Mouse (Mus musculus): ENCODE measurements around the gene Phldb1. TPM values are rescaled to one million over a fixed set of nuclear protein-coding genes. Genes with fewer than 3 reads are reported as not detected.
A peak's percentile ranks its signal among the peaks of the same experiment; 100 is the strongest.

The Phldb1 gene
- polyA plus RNA-seq, 1 experiment from 2014 or later = 32.8 TPM

- no peaks in the 10 kb centered on the region for H3K36me3 ChIP-seq (ENCODE audit: control insufficient read depth, insufficient read depth, low read length)
- H3K27ac ChIP-seq (ENCODE audit: low read depth, low read length) = no peak overlapping the region
- DNase-seq (ENCODE audit: low spot score, missing footprints) (no peak), ATAC-seq (ENCODE audit: low FRiP score) (no peak)
- no peak overlapping the region for H3K4me3 ChIP-seq (ENCODE audit: low read depth, low read length)
- H3K4me2 ChIP-seq = peak overlapping the region; percentile 84
- H3K9me3 ChIP-seq (ENCODE audit: control insufficient read depth, low read length) = no peaks in the 10 kb centered on the region
- H3K9ac ChIP-seq (ENCODE audit: low read length) = no peak overlapping the region
- WGBS = 90% methylated on average over 3 of the region's 3 CpGs
- peaks cover 47% of the 10 kb centered on the region for H3K4me1 ChIP-seq (ENCODE audit: control insufficient read depth, insufficient read depth, low read length)
- H3K27me3 ChIP-seq (ENCODE audit: control insufficient read depth, insufficient read depth, low read length) = no peaks in the 10 kb centered on the region
Observed at GRCm38 (mm10) chr9:44721877-44722186, 13.2 kb downstream of the Phldb1 start.

GRCm38 (mm10) chr9:44721154-44721876 lies 13.7 kb downstream of the Phldb1 start:
- Histone ChIP-seq H3K4me3 (ENCODE audit: low read depth, low read length) (peak overlapping the region; percentile 80), H3K9me3 (ENCODE audit: control insufficient read depth, low read length) (no peaks in the 10 kb centered on the region), H3K4me1 (ENCODE audit: control insufficient read depth, insufficient read depth, low read length) (peaks cover 42% of the 10 kb centered on the region), H3K27ac (ENCODE audit: low read depth, low read length) (peak overlapping the region; percentile 58), H3K4me2 (peak overlapping the region; percentile 84), H3K36me3 (ENCODE audit: control insufficient read depth, insufficient read depth, low read length) (0 out of 2 replicates have a peak, but pooled peaks cover 4% of the 10 kb centered on the region), H3K9ac (ENCODE audit: low read length) (peak overlapping the region; percentile 92), H3K27me3 (ENCODE audit: control insufficient read depth, insufficient read depth, low read length) (no peaks in the 10 kb centered on the region)
- DNase-seq (ENCODE audit: low spot score, missing footprints) (peak; percentile 97), ATAC-seq (ENCODE audit: low FRiP score) (peak; percentile 91)
- WGBS = 2% methylated on average over 40 of the region's 40 CpGs

GRCm38 (mm10) chr9:44720358-44721153 lies 14.4 kb downstream of the Phldb1 start:
- H3K4me2 ChIP-seq = peak overlapping the region; percentile 84
- H3K4me3 ChIP-seq (ENCODE audit: low read depth, low read length) = peak overlapping the region; percentile 80
- peak; percentile 36 for ATAC-seq (ENCODE audit: low FRiP score)
- no peaks in the 10 kb centered on the region for H3K9me3 ChIP-seq (ENCODE audit: control insufficient read depth, low read length)
- peaks cover 37% of the 10 kb centered on the region for H3K4me1 ChIP-seq (ENCODE audit: control insufficient read depth, insufficient read depth, low read length)
- H3K27me3 ChIP-seq (ENCODE audit: control insufficient read depth, insufficient read depth, low read length) = no peaks in the 10 kb centered on the region
- peak overlapping the region; percentile 58 for H3K27ac ChIP-seq (ENCODE audit: low read depth, low read length)
- no peak for DNase-seq (ENCODE audit: low spot score, missing footprints)
- peaks cover 10% of the 10 kb centered on the region; the same call in 1 of the 2 replicates for H3K36me3 ChIP-seq (ENCODE audit: control insufficient read depth, insufficient read depth, low read length)
- 26% methylated on average over 9 of the region's 9 CpGs for WGBS
- H3K9ac ChIP-seq (ENCODE audit: low read length) = peak overlapping the region; percentile 92

- Histone ChIP-seq H3K36me3 (ENCODE audit: control insufficient read depth, insufficient read depth, low read length) (peaks cover 13% of the 10 kb centered on the region; the same call in 1 of the 2 replicates), H3K4me2 (peak overlapping the region; percentile 84), H3K27me3 (ENCODE audit: control insufficient read depth, insufficient read depth, low read length) (no peaks in the 10 kb centered on the region), H3K27ac (ENCODE audit: low read depth, low read length) (no peak overlapping the region), H3K4me3 (ENCODE audit: low read depth, low read length) (peak overlapping the region; percentile 80), H3K9ac (ENCODE audit: low read length) (peak overlapping the region; percentile 92), H3K9me3 (ENCODE audit: control insufficient read depth, low read length) (no peaks in the 10 kb centered on the region), H3K4me1 (ENCODE audit: control insufficient read depth, insufficient read depth, low read length) (peaks cover 29% of the 10 kb centered on the region)
- no peak for ATAC-seq (ENCODE audit: low FRiP score)
- no peak for DNase-seq (ENCODE audit: low spot score, missing footprints)
- 87% methylated on average over 8 of the region's 8 CpGs for WGBS
Observed at GRCm38 (mm10) chr9:44719632-44720357, 15.2 kb downstream of the Phldb1 start.

- Histone ChIP-seq H3K4me3 (ENCODE audit: low read depth, low read length) (no peak overlapping the region), H3K9ac (ENCODE audit: low read length) (no peak overlapping the region), H3K27me3 (ENCODE audit: control insufficient read depth, insufficient read depth, low read length) (no peaks in the 10 kb centered on the region), H3K27ac (ENCODE audit: low read depth, low read length) (no peak overlapping the region), H3K4me2 (no peak overlapping the region), H3K36me3 (ENCODE audit: control insufficient read depth, insufficient read depth, low read length) (peaks cover 15% of the 10 kb centered on the region; the same call in 1 of the 2 replicates), H3K4me1 (ENCODE audit: control insufficient read depth, insufficient read depth, low read length) (peaks cover 22% of the 10 kb centered on the region), H3K9me3 (ENCODE audit: control insufficient read depth, low read length) (no peaks in the 10 kb centered on the region)
- no peak for ATAC-seq (ENCODE audit: low FRiP score)
- 92% methylated on average over 12 of the region's 12 CpGs for WGBS
- no peak for DNase-seq (ENCODE audit: low spot score, missing footprints)
Observed at GRCm38 (mm10) chr9:44718937-44719631, 15.9 kb downstream of the Phldb1 start.

GRCm38 (mm10) chr9:44717822-44718242 lies 17.2 kb downstream of the Phldb1 start:
- Histone ChIP-seq H3K4me2 (no peak overlapping the region), H3K4me3 (ENCODE audit: low read depth, low read length) (no peak overlapping the region), H3K27ac (ENCODE audit: low read depth, low read length) (no peak overlapping the region), H3K36me3 (ENCODE audit: control insufficient read depth, insufficient read depth, low read length) (peaks cover 17% of the 10 kb centered on the region), H3K27me3 (ENCODE audit: control insufficient read depth, insufficient read depth, low read length) (no peaks in the 10 kb centered on the region), H3K4me1 (ENCODE audit: control insufficient read depth, insufficient read depth, low read length) (peaks cover 20% of the 10 kb centered on the region), H3K9me3 (ENCODE audit: control insufficient read depth, low read length) (no peaks in the 10 kb centered on the region), H3K9ac (ENCODE audit: low read length) (no peak overlapping the region)
- 85% methylated on average over 10 of the region's 10 CpGs for WGBS
- ATAC-seq (ENCODE audit: low FRiP score) (no peak), DNase-seq (ENCODE audit: low spot score, missing footprints) (no peak)

- no peak overlapping the region for H3K4me2 ChIP-seq
- H3K4me3 ChIP-seq (ENCODE audit: low read depth, low read length) = no peak overlapping the region
- H3K27me3 ChIP-seq (ENCODE audit: control insufficient read depth, insufficient read depth, low read length) = no peaks in the 10 kb centered on the region
- ATAC-seq (ENCODE audit: low FRiP score) (no peak), DNase-seq (ENCODE audit: low spot score, missing footprints) (no peak)
- H3K9me3 ChIP-seq (ENCODE audit: control insufficient read depth, low read length) = no peaks in the 10 kb centered on the region
- no peak overlapping the region for H3K9ac ChIP-seq (ENCODE audit: low read length)
- no peak overlapping the region for H3K27ac ChIP-seq (ENCODE audit: low read depth, low read length)
- peaks cover 20% of the 10 kb centered on the region for H3K4me1 ChIP-seq (ENCODE audit: control insufficient read depth, insufficient read depth, low read length)
- WGBS = 87% methylated on average over 6 of the region's 6 CpGs
- H3K36me3 ChIP-seq (ENCODE audit: control insufficient read depth, insufficient read depth, low read length) = peaks cover 17% of the 10 kb centered on the region
Observed at GRCm38 (mm10) chr9:44716997-44717821, 17.8 kb downstream of the Phldb1 start.

- Histone ChIP-seq H3K4me2 (no peak overlapping the region), H3K27ac (ENCODE audit: low read depth, low read length) (no peak overlapping the region), H3K27me3 (ENCODE audit: control insufficient read depth, insufficient read depth, low read length) (no peaks in the 10 kb centered on the region), H3K36me3 (ENCODE audit: control insufficient read depth, insufficient read depth, low read length) (peaks cover 20% of the 10 kb centered on the region), H3K4me3 (ENCODE audit: low read depth, low read length) (no peak overlapping the region), H3K4me1 (ENCODE audit: control insufficient read depth, insufficient read depth, low read length) (peaks cover 16% of the 10 kb centered on the region), H3K9ac (ENCODE audit: low read length) (no peak overlapping the region), H3K9me3 (ENCODE audit: control insufficient read depth, low read length) (no peaks in the 10 kb centered on the region)
- ATAC-seq (ENCODE audit: low FRiP score) (no peak), DNase-seq (ENCODE audit: low spot score, missing footprints) (no peak)
- 93% methylated on average over 29 of the region's 29 CpGs for WGBS
Observed at GRCm38 (mm10) chr9:44715705-44716362, 19.2 kb downstream of the Phldb1 start.
